Comparison of ENCODE assay signal across 28 mouse cellular contexts in genomic region chr2:114413013-114413412, GRCm38 (mm10).
A peak's percentile ranks its signal among the peaks of the same experiment; 100 is the strongest.
DNase-seq lines count a peak whose midpoint lies in the region; ATAC-seq and TF ChIP-seq lines count a peak whose summit lies in the region.
"Had no signal": no experiment of that assay in that cellular context is flagged by ENCODE, and none has a peak within 500 bp of the region (broad histone marks: within the 10 kb centered on the region; RNA-seq: fewer than 3 reads in every experiment).

No protein-coding gene starts in this region.

- DNase-seq in forebrain, embryonic 11.5 days (ENCODE audit: low spot score) = no peak
- DNase-seq in 416B (ENCODE audit: low read depth) = peak; percentile 38
- peak; percentile 11 for DNase-seq in MEL (ENCODE audit: low read depth, low spot score)
- DNase-seq in induced T-regulatory cell, adult 2 months (ENCODE audit: low read depth) = peak; percentile 0
- no peak for DNase-seq in spleen, postnatal 4 days (ENCODE audit: low spot score in 2 of 2)
- no peak for DNase-seq in heart, postnatal 4 days
- DNase-seq: adrenal gland, postnatal 25 days; cerebellum, adult 11-12 months; cerebellum, adult 9-11 months; embryo, embryonic 11 days; gastrocnemius, postnatal 14 days; kidney, postnatal 25 days; lung, embryonic 14.5 days; lung, postnatal 14 days; right cerebral cortex, postnatal 14 days; thymus, postnatal 14 days had no signal

- no peak for TF ChIP-seq EP300 in MEL (IDR thresholded peaks at IDR 0.05; ENCODE audit: low read depth in 1 of 2, low read length in 2 of 2)

- TF ChIP-seq CTCF in MEL (IDR thresholded peaks at IDR 0.05 in 2 of 3, conservative IDR thresholded peaks at IDR 0.05 in 1 of 3; ENCODE audit: control insufficient read depth in 1 of 3, insufficient read depth in 1 of 3, low read depth in 2 of 3, low read length in 3 of 3, poor library complexity in 1 of 3, severe bottlenecking in 1 of 3) = no peak

- no peak overlapping the region for H3K4me3 ChIP-seq in forebrain, embryonic 13.5 days
- H3K4me3 ChIP-seq in forebrain, embryonic 11.5 days (ENCODE audit: low read depth, low read length) = no peak overlapping the region
- no peak overlapping the region for H3K4me3 ChIP-seq in MEL (ENCODE audit: control insufficient read depth in 1 of 2, insufficient read depth in 1 of 2, low read depth in 2 of 2, low read length in 2 of 2)
- H3K4me3 ChIP-seq: embryonic facial prominence, embryonic 13.5 days; heart, embryonic 15.5 days; hindbrain, embryonic 12.5 days; kidney, embryonic 15.5 days; limb, embryonic 12.5 days; liver, embryonic 15.5 days; neural tube, embryonic 13.5 days; stomach, embryonic 15.5 days had no signal

- no peak overlapping the region for H3K27ac ChIP-seq in forebrain, embryonic 13.5 days
- H3K27ac ChIP-seq in forebrain, embryonic 11.5 days (ENCODE audit: low read depth, low read length) = no peak overlapping the region
- H3K27ac ChIP-seq in MEL (ENCODE audit: control insufficient read depth, low read depth, low read length) = no peak overlapping the region
- H3K27ac ChIP-seq: embryonic facial prominence, embryonic 13.5 days; heart, embryonic 15.5 days; hindbrain, embryonic 12.5 days; hindbrain, postnatal 0 days; kidney, embryonic 15.5 days; limb, embryonic 12.5 days; liver, embryonic 15.5 days; neural tube, embryonic 13.5 days; stomach, embryonic 15.5 days had no signal

- no peaks in the 10 kb centered on the region for H3K79me2 ChIP-seq in MEL (ENCODE audit: control insufficient read depth, insufficient read depth, low read length, poor library complexity)

- no peaks in the 10 kb centered on the region for H3K27me3 ChIP-seq in forebrain, embryonic 13.5 days
- no peaks in the 10 kb centered on the region for H3K27me3 ChIP-seq in forebrain, embryonic 11.5 days (ENCODE audit: control insufficient read depth, insufficient read depth, low read length)
- H3K27me3 ChIP-seq in MEL (ENCODE audit: control insufficient read depth in 1 of 2, insufficient read depth in 2 of 2, low read length in 2 of 2) = no peaks in the 10 kb centered on the region; a peak in 1 of 4 replicates
- H3K27me3 ChIP-seq: embryonic facial prominence, embryonic 13.5 days; heart, embryonic 15.5 days; hindbrain, embryonic 12.5 days; kidney, embryonic 15.5 days; liver, embryonic 15.5 days; neural tube, embryonic 13.5 days; stomach, embryonic 15.5 days had no signal

- TF ChIP-seq RAD21 in MEL (IDR thresholded peaks at IDR 0.05; ENCODE audit: low read depth, low read length) = no peak

- no peak for TF ChIP-seq POLR2A in MEL (IDR thresholded peaks at IDR 0.05; ENCODE audit: control insufficient read depth in 1 of 2, insufficient read depth in 1 of 2, low read depth in 1 of 2, low read length in 2 of 2, poor library complexity in 1 of 2)

- no peak overlapping the region for H3K4me2 ChIP-seq in forebrain, embryonic 13.5 days
- H3K4me2 ChIP-seq in forebrain, embryonic 11.5 days (ENCODE audit: low read depth, low read length, severe bottlenecking) = no peak overlapping the region
- H3K4me2 ChIP-seq: embryonic facial prominence, embryonic 13.5 days; heart, embryonic 15.5 days; hindbrain, embryonic 12.5 days; kidney, embryonic 15.5 days; limb, embryonic 12.5 days; liver, embryonic 15.5 days; lung, embryonic 14.5 days; stomach, embryonic 15.5 days had no signal

- 91% methylated on average over 3 of the region's 3 CpGs for WGBS in forebrain, embryonic 13.5 days
- 87% methylated on average over 3 of the region's 3 CpGs for WGBS in forebrain, embryonic 11.5 days

- H3K36me3 ChIP-seq in forebrain, embryonic 13.5 days (ENCODE audit: poor library complexity, severe bottlenecking) = no peaks in the 10 kb centered on the region
- H3K36me3 ChIP-seq in forebrain, embryonic 11.5 days (ENCODE audit: control insufficient read depth, insufficient read depth, low read length) = no peaks in the 10 kb centered on the region
- no peaks in the 10 kb centered on the region for H3K36me3 ChIP-seq in MEL (ENCODE audit: control insufficient read depth in 1 of 2, insufficient read depth in 2 of 2, low read length in 2 of 2)
- H3K36me3 ChIP-seq: embryonic facial prominence, embryonic 13.5 days; heart, embryonic 15.5 days; hindbrain, embryonic 12.5 days; kidney, embryonic 15.5 days; limb, embryonic 12.5 days; liver, embryonic 15.5 days; neural tube, embryonic 13.5 days; stomach, embryonic 15.5 days had no signal

- H3K9ac ChIP-seq in forebrain, embryonic 13.5 days = no peak overlapping the region
- H3K9ac ChIP-seq in forebrain, embryonic 11.5 days (ENCODE audit: low read length) = no peak overlapping the region
- H3K9ac ChIP-seq in MEL (ENCODE audit: control insufficient read depth, low read depth, low read length, poor library complexity, severe bottlenecking) = no peak overlapping the region
- H3K9ac ChIP-seq: embryonic facial prominence, embryonic 13.5 days; heart, embryonic 15.5 days; hindbrain, embryonic 12.5 days; kidney, embryonic 15.5 days; limb, embryonic 12.5 days; liver, embryonic 15.5 days; lung, embryonic 14.5 days; neural tube, embryonic 13.5 days; stomach, embryonic 15.5 days had no signal

- H3K4me1 ChIP-seq in forebrain, embryonic 13.5 days = peaks cover 10% of the 10 kb centered on the region; the same call in 1 of the 2 replicates
- no peaks in the 10 kb centered on the region for H3K4me1 ChIP-seq in forebrain, embryonic 11.5 days (replicated peaks; ENCODE audit: control insufficient read depth, insufficient read depth, low read length)
- no peaks in the 10 kb centered on the region for H3K4me1 ChIP-seq in MEL (ENCODE audit: control insufficient read depth in 1 of 2, insufficient read depth in 2 of 2, low read length in 2 of 2)
- H3K4me1 ChIP-seq: embryonic facial prominence, embryonic 13.5 days; heart, embryonic 15.5 days; hindbrain, embryonic 12.5 days; kidney, embryonic 15.5 days; liver, embryonic 15.5 days; stomach, embryonic 15.5 days had no signal

- H3K9me3 ChIP-seq in forebrain, embryonic 13.5 days (replicated peaks) = no peaks in the 10 kb centered on the region
- no peaks in the 10 kb centered on the region for H3K9me3 ChIP-seq in forebrain, embryonic 11.5 days (ENCODE audit: control insufficient read depth, low read length)
- H3K9me3 ChIP-seq in MEL (replicated peaks; ENCODE audit: insufficient read depth, low read length) = no peaks in the 10 kb centered on the region
- H3K9me3 ChIP-seq: embryonic facial prominence, embryonic 13.5 days; heart, embryonic 15.5 days; hindbrain, embryonic 12.5 days; kidney, embryonic 15.5 days; limb, embryonic 12.5 days; liver, embryonic 15.5 days; neural tube, embryonic 13.5 days; stomach, embryonic 15.5 days had no signal

- ATAC-seq in forebrain, embryonic 13.5 days = peak; percentile 36; the same call in 1 of the 2 replicates
- ATAC-seq in forebrain, embryonic 11.5 days (replicated peaks; ENCODE audit: low FRiP score) = no peak
- ATAC-seq: hindbrain, postnatal 0 days; intestine, postnatal 0 days; Patski had no signal

TF ChIP-seq in MEL, 35 proteins besides CTCF, POLR2A, EP300 and RAD21:
- TF ChIP-seq JUND (IDR thresholded peaks at IDR 0.05; ENCODE audit: low read depth, low read length) (no peak), TBP (IDR thresholded peaks at IDR 0.05; ENCODE audit: low read depth, low read length) (no peak), TAL1 (IDR thresholded peaks at IDR 0.05; ENCODE audit: low read length) (no peak), MAFK (IDR thresholded peaks at IDR 0.05; ENCODE audit: borderline replicate concordance, low read depth, low read length) (no peak), KAT2A (conservative IDR thresholded peaks at IDR 0.05; ENCODE audit: low read depth, low read length) (no peak), HCFC1 (IDR thresholded peaks at IDR 0.05; ENCODE audit: low read depth, low read length) (no peak), CHD2 (IDR thresholded peaks at IDR 0.05; ENCODE audit: low read length) (no peak), RCOR1 (IDR thresholded peaks at IDR 0.05; ENCODE audit: low read depth, low read length) (no peak), TCF12 (IDR thresholded peaks at IDR 0.05; ENCODE audit: low read depth, low read length) (no peak), NELFE (IDR thresholded peaks at IDR 0.05; ENCODE audit: low read depth, low read length) (no peak), POLR2AphosphoS2 (IDR thresholded peaks at IDR 0.05; ENCODE audit: low read length) (no peak), MAZ (IDR thresholded peaks at IDR 0.05; ENCODE audit: low read depth, low read length) (no peak)
TF ChIP-seq in MEL: peak in this region for 0.

Comparison
In these comparisons a context has a peak if more than half of its experiments do, and no peak if none do; other contexts are left out.
1. DNase-seq: peak in 416B (single experiment), MEL (single experiment) and induced T-regulatory cell, adult 2 months (single experiment); none in forebrain, embryonic 11.5 days (single experiment), spleen, postnatal 4 days (0 of 2) and heart, postnatal 4 days (single experiment).